Mouse (Mus musculus): ENCODE measurements at regions not wholly inside any gene's neighbourhood (a gene's known extent, or its start where the extent isn't known, plus 50 kb on each side); places are given as distances from the start of the nearest gene placed in this dataset.
A peak's percentile ranks its signal among the peaks of the same experiment; 100 is the strongest.

GRCm38 (mm10) chr7:73635422-73635821 is 93.8 kb upstream of the Chd2 start:
- Histone ChIP-seq H3K27me3 (replicated peaks) (peaks cover 47% of the 10 kb centered on the region), H3K4me2 (replicated peaks) (no peak overlapping the region), H3K36me3 (no peaks in the 10 kb centered on the region), H3K9me3 (peaks cover 4% of the 10 kb centered on the region; the same call in 1 of the 2 replicates), H3K9ac (no peak overlapping the region), H3K4me3 (no peak overlapping the region), H3K4me1 (peaks cover 12% of the 10 kb centered on the region), H3K27ac (no peak overlapping the region)
- WGBS = 94% methylated on average over 9 of the region's 9 CpGs
- no peak for ATAC-seq (ENCODE audit: low FRiP score, low read depth)

- peak; percentile 67 for ATAC-seq (ENCODE audit: low FRiP score, low read depth)
- 25% methylated on average over 7 of the region's 7 CpGs for WGBS
Measured at GRCm38 (mm10) chr7:73630790-73631189, 89.2 kb upstream of the Chd2 start.

GRCm38 (mm10) chr7:73629182-73629581 is 87.6 kb upstream of the Chd2 start:
- no peaks in the 10 kb centered on the region for H3K36me3 ChIP-seq
- no peak overlapping the region for H3K9ac ChIP-seq
- H3K9me3 ChIP-seq = peaks cover 4% of the 10 kb centered on the region; the same call in 1 of the 2 replicates
- no peak overlapping the region for H3K4me3 ChIP-seq
- WGBS = 96% methylated on average over 2 of the region's 2 CpGs
- H3K27ac ChIP-seq = no peak overlapping the region
- H3K4me1 ChIP-seq = peaks cover 4% of the 10 kb centered on the region; the same call in 1 of the 2 replicates
- H3K4me2 ChIP-seq (replicated peaks) = no peak overlapping the region
- peaks cover 17% of the 10 kb centered on the region; the same call in 1 of the 2 replicates for H3K27me3 ChIP-seq (replicated peaks)
- no peak for ATAC-seq (ENCODE audit: low FRiP score, low read depth)

More at GRCm38 (mm10) chr7:73630790-73631189, 89.2 kb upstream of the Chd2 start:
- no peak overlapping the region for H3K4me3 ChIP-seq
- H3K36me3 ChIP-seq = no peaks in the 10 kb centered on the region
- H3K4me2 ChIP-seq (replicated peaks) = no peak overlapping the region
- H3K9ac ChIP-seq = no peak overlapping the region
- H3K9me3 ChIP-seq = peaks cover 4% of the 10 kb centered on the region; the same call in 1 of the 2 replicates
- H3K27ac ChIP-seq = no peak overlapping the region
- H3K27me3 ChIP-seq (replicated peaks) = peaks cover 30% of the 10 kb centered on the region
- peaks cover 4% of the 10 kb centered on the region; the same call in 1 of the 2 replicates for H3K4me1 ChIP-seq

GRCm38 (mm10) chr7:73628071-73628470 is 86.4 kb upstream of the Chd2 start:
- Histone ChIP-seq H3K4me1 (peaks cover 4% of the 10 kb centered on the region; the same call in 1 of the 2 replicates), H3K4me2 (replicated peaks) (no peak overlapping the region), H3K36me3 (no peaks in the 10 kb centered on the region), H3K27ac (no peak overlapping the region), H3K9ac (no peak overlapping the region), H3K9me3 (peaks cover 4% of the 10 kb centered on the region; the same call in 1 of the 2 replicates), H3K4me3 (no peak overlapping the region), H3K27me3 (replicated peaks) (peaks cover 10% of the 10 kb centered on the region; the same call in 1 of the 2 replicates)
- ATAC-seq (ENCODE audit: low FRiP score, low read depth) = peak; percentile 76
- 1% methylated on average over 6 of the region's 6 CpGs for WGBS

GRCm38 (mm10) chr7:73626291-73626690 is 84.7 kb upstream of the Chd2 start:
- Histone ChIP-seq H3K4me3 (no peak overlapping the region), H3K36me3 (no peaks in the 10 kb centered on the region), H3K9me3 (no peaks in the 10 kb centered on the region), H3K4me1 (peaks cover 4% of the 10 kb centered on the region; the same call in 1 of the 2 replicates), H3K27ac (no peak overlapping the region), H3K4me2 (replicated peaks) (no peak overlapping the region), H3K27me3 (replicated peaks) (0 out of 2 replicates have a peak, but pooled peaks cover 4% of the 10 kb centered on the region), H3K9ac (no peak overlapping the region)
- ATAC-seq (ENCODE audit: low FRiP score, low read depth) = no peak
- 52% methylated on average over 7 of the region's 7 CpGs for WGBS

- Histone ChIP-seq H3K27me3 (replicated peaks) (0 out of 2 replicates have a peak, but pooled peaks cover 4% of the 10 kb centered on the region), H3K9me3 (no peaks in the 10 kb centered on the region), H3K4me1 (peaks cover under 1% of the 10 kb centered on the region; the same call in 1 of the 2 replicates), H3K27ac (no peak overlapping the region), H3K36me3 (no peaks in the 10 kb centered on the region), H3K9ac (no peak overlapping the region), H3K4me3 (no peak overlapping the region), H3K4me2 (replicated peaks) (no peak overlapping the region)
- ATAC-seq (ENCODE audit: low FRiP score, low read depth) = no peak
Measured at GRCm38 (mm10) chr7:73625651-73626050, 84.0 kb upstream of the Chd2 start.

- Histone ChIP-seq H3K4me2 (replicated peaks) (no peak overlapping the region), H3K27me3 (replicated peaks) (0 out of 2 replicates have a peak, but pooled peaks cover 2% of the 10 kb centered on the region), H3K4me3 (no peak overlapping the region), H3K4me1 (no peaks in the 10 kb centered on the region), H3K9ac (no peak overlapping the region), H3K36me3 (no peaks in the 10 kb centered on the region), H3K27ac (no peak overlapping the region), H3K9me3 (no peaks in the 10 kb centered on the region)
- no peak for ATAC-seq (ENCODE audit: low FRiP score, low read depth)
- 73% methylated on average over 6 of the region's 6 CpGs for WGBS
Measured at GRCm38 (mm10) chr7:73624992-73625391, 83.4 kb upstream of the Chd2 start.

GRCm38 (mm10) chr7:73624093-73624600 is 82.5 kb upstream of the Chd2 start:
- no peaks in the 10 kb centered on the region for H3K9me3 ChIP-seq
- H3K27ac ChIP-seq = no peak overlapping the region
- no peak overlapping the region for H3K9ac ChIP-seq
- no peaks in the 10 kb centered on the region for H3K4me1 ChIP-seq
- no peaks in the 10 kb centered on the region for H3K36me3 ChIP-seq
- WGBS = 82% methylated on average over 3 of the region's 3 CpGs
- no peak for ATAC-seq (ENCODE audit: low FRiP score, low read depth)
- no peak overlapping the region for H3K4me3 ChIP-seq
- no peak overlapping the region for H3K4me2 ChIP-seq (replicated peaks)
- no peaks in the 10 kb centered on the region for H3K27me3 ChIP-seq (replicated peaks)

- 73% methylated on average over 2 of the region's 2 CpGs for WGBS
- 0 out of 2 replicates have a peak, but pooled peaks cover under 1% of the 10 kb centered on the region for H3K4me1 ChIP-seq
- H3K4me2 ChIP-seq (replicated peaks) = no peak overlapping the region
- H3K9ac ChIP-seq = no peak overlapping the region
- no peaks in the 10 kb centered on the region for H3K27me3 ChIP-seq (replicated peaks)
- no peak overlapping the region for H3K4me3 ChIP-seq
- no peak for ATAC-seq (ENCODE audit: low FRiP score, low read depth)
- no peaks in the 10 kb centered on the region for H3K36me3 ChIP-seq
- no peaks in the 10 kb centered on the region for H3K9me3 ChIP-seq
- H3K27ac ChIP-seq = no peak overlapping the region
Measured at GRCm38 (mm10) chr7:73622468-73622867, 80.8 kb upstream of the Chd2 start.

GRCm38 (mm10) chr7:73620341-73620740 is 78.7 kb upstream of the Chd2 start:
- H3K4me2 ChIP-seq (replicated peaks) = no peak overlapping the region
- H3K4me1 ChIP-seq = peaks cover 12% of the 10 kb centered on the region; the same call in 1 of the 2 replicates
- no peak overlapping the region for H3K9ac ChIP-seq
- no peak overlapping the region for H3K27ac ChIP-seq
- no peaks in the 10 kb centered on the region for H3K27me3 ChIP-seq (replicated peaks)
- 94% methylated on average over 9 of the region's 9 CpGs for WGBS
- H3K36me3 ChIP-seq = no peaks in the 10 kb centered on the region
- H3K9me3 ChIP-seq = no peaks in the 10 kb centered on the region
- H3K4me3 ChIP-seq = no peak overlapping the region
- ATAC-seq (ENCODE audit: low FRiP score, low read depth) = no peak

GRCm38 (mm10) chr7:73618758-73619416 is 77.3 kb upstream of the Chd2 start:
- Histone ChIP-seq H3K36me3 (no peaks in the 10 kb centered on the region), H3K4me1 (peaks cover 12% of the 10 kb centered on the region; the same call in 1 of the 2 replicates), H3K9me3 (no peaks in the 10 kb centered on the region), H3K9ac (peak overlapping the region; percentile 93), H3K27ac (peak overlapping the region; percentile 99), H3K27me3 (replicated peaks) (no peaks in the 10 kb centered on the region), H3K4me2 (replicated peaks) (peak overlapping the region; percentile 70), H3K4me3 (peak overlapping the region; percentile 53)
- no peak; the same call in 1 of the 2 replicates for ATAC-seq (ENCODE audit: low FRiP score, low read depth)
- WGBS = 12% methylated on average over 25 of the region's 25 CpGs

- peak; percentile 97 for ATAC-seq (ENCODE audit: low FRiP score, low read depth)
- no peaks in the 10 kb centered on the region for H3K9me3 ChIP-seq
Measured at GRCm38 (mm10) chr7:73617910-73618757, 76.5 kb upstream of the Chd2 start.

More at GRCm38 (mm10) chr7:73617910-73618757, 76.5 kb upstream of the Chd2 start:
- Histone ChIP-seq H3K27ac (peak overlapping the region; percentile 99), H3K9ac (peak overlapping the region; percentile 93), H3K27me3 (replicated peaks) (no peaks in the 10 kb centered on the region), H3K4me2 (replicated peaks) (peak overlapping the region; percentile 70), H3K4me1 (peaks cover 12% of the 10 kb centered on the region; the same call in 1 of the 2 replicates), H3K4me3 (peak overlapping the region; percentile 53), H3K36me3 (no peaks in the 10 kb centered on the region)
- under 1% methylated on average over 80 of the region's 86 CpGs for WGBS

Data from neural tube, embryonic 12.5 days (tissue).